Mouse (Mus musculus) embryo, embryonic 9.5 days (tissue): ENCODE measurements around the gene F2.
"Not testable (repeated sequence)": the region's sequence is repeated elsewhere in the genome, so short reads cannot be mapped to it uniquely, and the experiment has no call there.

Experiments used
- DNase-seq: peaks from one replicate; pipeline ENCODE4 v3.0.0-alpha.2; 2017; ENCODE audit errors: extremely low spot score

F2 gene

GRCm38 (mm10) chr2:91646733-91647132 lies 10.5 kb upstream of the F2 start:
- DNase-seq: peak; percentile 41

- no peak for DNase-seq
Observed at GRCm38 (mm10) chr2:91645811-91646210, 9.6 kb upstream of the F2 start.

- DNase-seq: no peak
Observed at GRCm38 (mm10) chr2:91645354-91645753, 9.1 kb upstream of the F2 start.

GRCm38 (mm10) chr2:91644021-91644420 lies 7.8 kb upstream of the F2 start:
- no peak for DNase-seq

GRCm38 (mm10) chr2:91642825-91643415 lies 6.7 kb upstream of the F2 start:
- no peak for DNase-seq

GRCm38 (mm10) chr2:91638931-91639330 lies 2.7 kb upstream of the F2 start:
- DNase-seq: no peak

- DNase-seq: no peak
Observed at GRCm38 (mm10) chr2:91636727-91637338, 619 bp upstream of the F2 start.

- DNase-seq: no peak
Observed at GRCm38 (mm10) chr2:91635486-91635885, 728 bp downstream of the F2 start.

- no peak for DNase-seq
Observed at GRCm38 (mm10) chr2:91634841-91635240, 1.4 kb downstream of the F2 start.

- no peak for DNase-seq
Observed at GRCm38 (mm10) chr2:91633334-91633977, 2.8 kb downstream of the F2 start.

GRCm38 (mm10) chr2:91632316-91632715 lies 3.9 kb downstream of the F2 start:
- no peak for DNase-seq

- no peak for DNase-seq
Observed at GRCm38 (mm10) chr2:91631826-91632225, 4.4 kb downstream of the F2 start.

GRCm38 (mm10) chr2:91630384-91630783 lies 5.8 kb downstream of the F2 start:
- DNase-seq: no peak

- no peak for DNase-seq
Observed at GRCm38 (mm10) chr2:91629682-91630081, 6.5 kb downstream of the F2 start.

- no peak for DNase-seq
Observed at GRCm38 (mm10) chr2:91628171-91628570, 8.0 kb downstream of the F2 start.

GRCm38 (mm10) chr2:91627486-91627885 lies 8.7 kb downstream of the F2 start:
- DNase-seq: no peak

- DNase-seq: not testable (repeated sequence)
Observed at GRCm38 (mm10) chr2:91623366-91623765, 12.8 kb downstream of the F2 start.

GRCm38 (mm10) chr2:91622356-91622755 lies 13.9 kb downstream of the F2 start:
- DNase-seq: no peak

- not testable (repeated sequence) for DNase-seq
Observed at GRCm38 (mm10) chr2:91609370-91609769, 26.8 kb downstream of the F2 start.

- no peak for DNase-seq
Observed at GRCm38 (mm10) chr2:91602389-91602788, 33.8 kb downstream of the F2 start.

- no peak for DNase-seq
Observed at GRCm38 (mm10) chr2:91600475-91600874, 35.7 kb downstream of the F2 start.

GRCm38 (mm10) chr2:91586242-91586641 lies 50.0 kb downstream of the F2 start:
- no peak for DNase-seq

GRCm38 (mm10) chr2:91580894-91581293 lies 55.3 kb downstream of the F2 start:
- DNase-seq: no peak
